Mouse (Mus musculus) Patski (cell line): Measurements from ENCODE around the gene Tma7. TPM values are rescaled to one million over a fixed set of nuclear protein-coding genes. Genes with fewer than 3 reads are reported as not detected.

Experiments used
- ATAC-seq: fragments of 100-300 bp; one replicate; pipeline ENCODE4 v1.8.0; 2021
- CTCF ChIA-PET: fragments of 350-600 bp; sonication (Branson Sonifier 250); formaldehyde crosslinking; loops from one replicate; lab custom pipeline; 2022; ENCODE audit warnings: inconsistent platforms; lab: Charles Lee
- POLR2A ChIA-PET: fragments of 350-600 bp; sonication (Branson Sonifier 250); formaldehyde crosslinking; loops from one replicate; lab custom pipeline; 2022; ENCODE audit warnings: antibody characterized with exemption, inconsistent platforms; lab: Charles Lee
- DNase-seq: peaks from one replicate; pipeline ENCODE4 v3.0.0-alpha.2; 2011; ENCODE audit warnings: low read depth, low spot score
- H3K27me3 ChIP-seq: fragments of 371-371 bp; one replicate; pipeline ENCODE4 v1.5.1; 2021
- CTCF ChIP-seq: fragments of 100-300 bp; IDR thresholded peaks from one replicate; pipeline ENCODE4 v1.5.1; 2021
- in situ Hi-C: fragments of 300-500 bp; cut with MboI; formaldehyde crosslinking; loops from 3 replicates; pipeline ENCODE4 v1.11.1; 2018; ENCODE audit warnings: low pct_unique_long_range_greater_than_20kb, mixed read lengths
- polyA plus RNA-seq: library from polyadenylated mRNA; unstranded; gene quantifications from one replicate; pipeline ENCODE4 v1.2.3, GENCODE M21; 2021

Tma7 gene
- polyA plus RNA-seq, 1 experiment from 2014 or later, result 188 TPM

DNA sequence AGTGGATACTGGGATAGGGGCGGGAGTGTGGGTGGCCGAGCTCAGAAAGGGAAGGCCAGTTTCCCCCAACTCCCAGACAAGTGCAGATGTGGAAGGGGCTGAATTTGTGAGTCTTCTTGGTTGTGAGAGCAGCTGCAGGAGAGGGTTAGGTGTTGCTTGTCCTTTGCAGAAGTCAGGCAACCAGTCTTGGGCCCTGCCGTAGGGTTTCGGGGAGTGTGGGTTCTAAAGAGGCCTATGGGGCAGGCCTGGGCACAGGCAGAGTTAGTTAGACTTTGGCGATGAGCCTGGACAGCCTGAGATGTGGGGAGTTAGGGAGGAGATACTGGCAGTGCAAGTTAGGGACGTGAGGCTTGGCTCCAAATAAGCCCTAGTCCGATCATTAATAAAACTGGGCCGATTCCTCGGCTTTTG is 13.9 kb upstream of the Tma7 start:
- no peak for TF ChIP-seq CTCF
- POLR2A ChIA-PET, result interaction anchor here (1.1 kb wide), 1 partner anchor 8 kb away, joined by 3 read pairs; no protein-coding TSS in a partner anchor
- peaks cover 36% of the 10 kb centered on the region for H3K27me3 ChIP-seq
- DNase-seq (no peak), ATAC-seq (no peak)
- in situ Hi-C loops, result no loop called here
- CTCF ChIA-PET, result no interaction called here

DNA sequence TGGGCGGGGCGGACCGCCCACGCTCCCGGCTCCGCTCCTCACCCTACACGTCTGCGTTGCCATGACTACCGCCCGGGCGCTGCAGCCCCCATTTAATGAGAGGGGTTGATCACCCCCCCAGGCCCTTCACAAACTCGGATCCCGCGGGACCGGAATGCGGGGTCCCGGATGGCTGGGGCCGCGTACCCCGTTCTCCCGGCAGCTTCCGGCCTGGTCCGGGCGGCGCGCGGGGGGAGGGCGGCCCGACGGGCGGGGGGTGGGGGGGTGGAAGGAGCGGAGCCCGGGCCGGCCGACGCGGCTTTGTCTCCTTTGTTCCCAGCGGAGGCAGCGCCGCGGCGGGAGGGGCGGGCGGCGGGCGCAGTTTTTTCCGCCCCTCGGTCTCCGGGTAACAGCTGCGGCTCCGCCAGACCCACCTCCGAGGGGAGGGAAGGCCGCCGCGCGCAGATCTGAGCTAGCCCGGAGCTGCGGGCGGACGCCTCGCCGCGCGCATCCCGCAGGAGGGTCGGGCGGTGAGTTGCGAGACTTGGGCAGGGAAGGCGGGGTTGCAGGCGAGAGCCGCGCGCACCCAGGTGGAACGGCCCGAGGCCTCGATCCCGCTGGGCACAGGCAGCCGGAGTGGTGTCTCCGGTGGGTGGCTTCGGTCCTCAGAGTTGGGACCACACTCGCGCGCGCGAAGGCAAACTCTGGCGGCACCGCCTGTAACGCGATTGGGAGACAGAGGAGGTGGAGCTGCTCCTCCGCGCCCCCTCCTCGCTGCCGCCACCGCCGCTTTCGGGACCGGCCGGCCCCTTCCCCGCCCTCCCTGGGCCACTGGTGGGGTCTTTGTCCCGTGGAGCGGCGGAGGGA is 13.0 kb upstream of the Tma7 start, which contains the start of gene Plxnb1:
Plxnb1 (plus strand) TSS at position 253 of the 846 bp plus-strand sequence.
- no peak for TF ChIP-seq CTCF
- peaks cover 29% of the 10 kb centered on the region for H3K27me3 ChIP-seq
- in situ Hi-C loops, result no loop called here
- POLR2A ChIA-PET, result no interaction called here
- peak; percentile 11 for ATAC-seq
- CTCF ChIA-PET, result no interaction called here
- DNase-seq, result no peak

GRCm38 (mm10) chr9:109094553-109095136 is 12.3 kb upstream of the Tma7 start:
- TF ChIP-seq CTCF, result no peak
- no peak for ATAC-seq
- CTCF ChIA-PET, result no interaction called here
- POLR2A ChIA-PET, result no interaction called here
- in situ Hi-C loops, result no loop called here
- peaks cover 22% of the 10 kb centered on the region for H3K27me3 ChIP-seq
- DNase-seq, result no peak

DNA sequence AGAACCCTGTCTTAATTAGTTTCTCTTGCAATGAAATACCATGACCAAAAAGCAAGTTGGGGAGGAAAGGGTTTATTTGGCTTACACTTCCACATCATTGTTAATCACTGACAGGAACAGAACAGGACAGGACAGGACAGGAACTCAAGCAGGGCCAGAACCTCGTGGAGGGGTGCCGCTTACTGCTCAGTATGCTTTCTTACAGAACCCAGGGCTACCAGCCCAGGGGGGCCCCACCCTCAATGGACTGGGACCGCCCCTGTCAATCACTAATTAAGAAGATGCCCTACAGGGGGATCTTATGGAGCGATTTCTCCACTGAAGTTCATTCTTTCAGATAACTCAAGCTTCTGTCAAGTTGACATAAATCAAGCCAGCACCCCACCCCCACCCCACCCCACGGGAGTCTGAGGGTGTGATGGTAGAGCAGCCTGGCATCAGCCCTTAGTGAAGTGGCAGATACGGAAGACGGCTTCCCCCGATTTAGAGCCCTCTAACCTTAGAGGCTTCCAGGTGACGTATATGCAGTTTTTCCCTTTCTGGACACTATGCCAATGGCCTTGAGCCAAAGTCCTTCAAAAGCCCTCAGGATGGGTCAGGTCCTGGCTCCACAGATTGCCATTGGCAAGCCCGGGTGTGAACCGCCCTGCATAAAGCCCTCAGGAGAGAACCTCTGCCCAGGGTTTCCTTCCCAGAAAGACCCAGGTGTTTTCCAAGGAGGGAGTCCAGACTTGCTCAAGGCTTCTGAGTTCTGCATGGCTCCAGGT is 11.6 kb upstream of the Tma7 start:
- in situ Hi-C loops, result no loop called here
- ATAC-seq (no peak), DNase-seq (no peak)
- CTCF ChIA-PET, result no interaction called here
- H3K27me3 ChIP-seq, result peaks cover 15% of the 10 kb centered on the region
- POLR2A ChIA-PET, result no interaction called here
- TF ChIP-seq CTCF, result no peak

DNA sequence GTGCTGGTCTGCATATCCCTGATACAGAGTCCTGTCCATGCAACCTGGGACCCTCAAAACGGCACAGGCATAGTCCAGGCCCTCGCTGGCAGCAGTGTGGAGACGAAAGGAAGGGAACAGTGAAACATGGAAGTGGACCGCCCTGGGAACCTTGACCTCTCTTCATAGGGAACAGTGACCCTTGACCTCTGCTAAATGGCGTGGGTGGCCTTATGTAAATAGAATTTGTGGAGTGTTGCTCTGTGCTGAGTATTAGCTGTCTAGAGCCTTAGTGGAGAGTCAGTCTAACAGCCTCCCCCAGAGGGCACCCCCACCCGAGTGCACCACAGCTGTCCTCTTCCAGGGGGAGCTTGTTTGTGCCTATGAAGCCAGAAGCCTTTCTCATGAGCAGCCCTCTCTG is 10.4 kb upstream of the Tma7 start:
- ChIA-PET POLR2A (no interaction called here), CTCF (interaction anchor here (7.6 kb wide), 1 partner anchor 29 kb away, joined by 77 read pairs; no protein-coding TSS in a partner anchor)
- H3K27me3 ChIP-seq, result peaks cover 13% of the 10 kb centered on the region
- ATAC-seq, result no peak
- in situ Hi-C loops, result no loop called here
- DNase-seq, result no peak
- TF ChIP-seq CTCF, result no peak

GRCm38 (mm10) chr9:109091802-109092201 is 9.4 kb upstream of the Tma7 start:
- no peak for ATAC-seq
- CTCF ChIA-PET, result interaction anchor here (7.6 kb wide), 1 partner anchor 30 kb away, joined by 77 read pairs; no protein-coding TSS in a partner anchor

GRCm38 (mm10) chr9:109090446-109090845 is 8.1 kb upstream of the Tma7 start:
- ChIA-PET POLR2A (interaction anchor here (1.1 kb wide), 1 partner anchor 9 kb away, joined by 3 read pairs; no protein-coding TSS in a partner anchor), CTCF (interaction anchor here (7.6 kb wide), 1 partner anchor 31 kb away, joined by 77 read pairs; no protein-coding TSS in a partner anchor)
- no peak for TF ChIP-seq CTCF
- in situ Hi-C loops, result no loop called here
- DNase-seq (no peak), ATAC-seq (no peak)
- H3K27me3 ChIP-seq, result peaks cover under 1% of the 10 kb centered on the region

More at GRCm38 (mm10) chr9:109091802-109092201, 9.4 kb upstream of the Tma7 start:
- no peak for DNase-seq
- in situ Hi-C loops, result no loop called here
- TF ChIP-seq CTCF, result no peak
- H3K27me3 ChIP-seq, result peaks cover 12% of the 10 kb centered on the region
- POLR2A ChIA-PET, result no interaction called here

DNA sequence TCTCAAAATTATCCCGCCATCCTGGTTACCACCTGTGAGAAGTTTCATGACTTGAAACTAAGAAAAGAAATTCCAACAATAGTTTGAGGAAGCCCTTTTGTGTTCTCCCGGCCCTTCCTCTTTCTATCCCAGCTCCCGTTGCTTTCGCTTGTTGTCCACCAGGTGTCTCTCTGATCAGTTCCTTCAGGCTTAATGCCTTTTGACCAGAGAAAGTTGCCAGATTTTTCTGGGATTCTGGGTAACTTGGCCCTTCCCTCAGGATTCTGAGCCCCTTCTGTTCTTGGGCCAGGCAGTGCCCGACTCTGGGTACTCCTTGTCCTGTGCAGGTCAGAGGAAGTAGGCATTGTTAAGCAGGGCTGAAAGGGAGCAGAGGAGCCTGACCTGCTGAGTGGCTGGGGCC is 5.6 kb upstream of the Tma7 start:
- ChIA-PET POLR2A (interaction anchor here (1.3 kb wide), 1 partner anchor 9 kb away, joined by 3 read pairs; no protein-coding TSS in a partner anchor), CTCF (interaction anchor here (0.7 to 7.6 kb wide), 8 partner anchors 9 to 34 kb away, joined by 3 to 77 read pairs (median 6); partner anchors contain the start of gene Atrip)
- TF ChIP-seq CTCF, result no peak
- no peaks in the 10 kb centered on the region for H3K27me3 ChIP-seq
- in situ Hi-C loops, result loop anchor here (5.0 kb wide), 1 partner anchor 34 kb away; no protein-coding TSS in a partner anchor
- no peak for DNase-seq
- ATAC-seq, result no peak

DNA sequence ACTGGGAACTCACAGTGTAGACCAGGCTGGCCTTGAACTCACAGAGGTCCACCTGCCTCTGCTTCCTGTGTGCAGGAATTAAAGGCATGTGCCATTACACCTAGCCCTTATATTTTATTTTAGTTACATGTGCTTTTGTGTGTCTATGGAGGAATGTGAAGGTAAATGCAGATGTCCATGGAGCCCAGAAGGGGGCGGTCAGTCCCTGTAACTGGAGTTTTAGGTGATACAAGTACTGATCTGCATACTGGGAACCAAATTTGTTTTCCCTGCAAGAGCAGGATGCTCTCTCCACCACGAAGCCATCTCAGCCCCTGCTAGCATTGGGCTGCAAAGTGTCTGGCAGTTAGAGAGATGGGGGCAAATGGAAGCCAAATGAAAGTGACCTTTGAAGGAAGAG is 2.5 kb upstream of the Tma7 start:
- H3K27me3 ChIP-seq, result no peaks in the 10 kb centered on the region
- ATAC-seq (no peak), DNase-seq (no peak)
- peak; percentile 68 for TF ChIP-seq CTCF
- in situ Hi-C loops, result loop anchor here (5.0 kb wide), 1 partner anchor 37 kb away; no protein-coding TSS in a partner anchor
- ChIA-PET POLR2A (interaction anchor here (0.6 kb wide), 1 partner anchor 48 kb away, joined by 3 read pairs; no protein-coding TSS in a partner anchor), CTCF (no interaction called here)

GRCm38 (mm10) chr9:109081749-109082123 is 651 bp downstream of the Tma7 start:
- no peaks in the 10 kb centered on the region for H3K27me3 ChIP-seq
- in situ Hi-C loops, result no loop called here
- DNase-seq, result no peak
- TF ChIP-seq CTCF, result no peak
- ATAC-seq, result no peak
- ChIA-PET POLR2A (interaction anchor here (0.6 to 1.7 kb wide), 4 partner anchors 8 to 40 kb away, joined by 3 to 5 read pairs (median 3); partner anchors contain the start of gene Atrip), CTCF (interaction anchor here (2.9 kb wide), 1 partner anchor 13 kb away, joined by 6 read pairs; no protein-coding TSS in a partner anchor)
